Mouse (Mus musculus) mouse embryonic stem cell (cell line): ENCODE results near the gene Bclaf3.

Experiments
- in situ Hi-C, 2 experiments: fragments of 300-500 bp; cut with MboI; formaldehyde crosslinking; loops; 1 replicate in 1 of 2; 3 replicates in 1 of 2; pipeline ENCODE4 v1.14.3; 2019 to 2020; ENCODE audit warnings: low sequenced_read_pairs in 2 of 2, low pct_unique_long_range_greater_than_20kb in 1 of 2, mixed read lengths in 1 of 2; ENCODE audit not compliant: unreplicated experiment in 1 of 2

Bclaf3 gene

GRCm38 (mm10) chrX:159606936-159607335 lies 80.4 kb downstream of the Bclaf3 start:
- in situ Hi-C loops = loop anchor here in 1 of 2 experiments (5.0 kb wide), 1 partner anchor 125 kb away; no protein-coding TSS in a partner anchor

GRCm38 (mm10) chrX:159626208-159626906 lies 99.9 kb downstream of the Bclaf3 start:
- in situ Hi-C loops = no loop called here

- in situ Hi-C loops = no loop called here
Measured at GRCm38 (mm10) chrX:159626907-159627587, 100.6 kb downstream of the Bclaf3 start, which contains the start of gene Sh3kbp1. TSS of gene Sh3kbp1 (plus strand) at chrX:159627272.

GRCm38 (mm10) chrX:159627588-159628566 lies 101.4 kb downstream of the Bclaf3 start:
- in situ Hi-C loops = no loop called here

GRCm38 (mm10) chrX:159628629-159629028 lies 102.1 kb downstream of the Bclaf3 start:
- in situ Hi-C loops = no loop called here

GRCm38 (mm10) chrX:159629203-159629602 lies 102.7 kb downstream of the Bclaf3 start:
- in situ Hi-C loops = no loop called here

GRCm38 (mm10) chrX:159638500-159639227 lies 112.2 kb downstream of the Bclaf3 start:
- in situ Hi-C loops = no loop called here

GRCm38 (mm10) chrX:159639991-159640390 lies 113.5 kb downstream of the Bclaf3 start:
- in situ Hi-C loops = no loop called here
